Mouse (Mus musculus) heart, adult 8-10 months (tissue): ENCODE measurements around the gene Chd8. TPM values are rescaled to one million over a fixed set of nuclear protein-coding genes. Genes with fewer than 3 reads are reported as not detected.
A peak's percentile ranks its signal among the peaks of the same experiment; 100 is the strongest.

Experiments used
- DNase-seq: peaks from one replicate; pipeline ENCODE4 v3.0.0; 2022; ENCODE audit warnings: low spot score
- total RNA-seq, 4 experiments: library from RNA; stranded (reverse); gene quantifications; 2 replicates each; pipeline ENCODE4 v1.2.4; 2022

The Chd8 gene
- total RNA-seq, 4 experiments from 2014 or later = 26.8 to 42.5 (median 37.7) TPM

- no peak for DNase-seq
Measured at GRCm38 (mm10) chr14:52199412-52199811, 58.2 kb downstream of the Chd8 start.

- DNase-seq = no peak
Measured at GRCm38 (mm10) chr14:52198141-52198540, 59.4 kb downstream of the Chd8 start.

GRCm38 (mm10) chr14:52197156-52197878, 60.3 kb downstream of the Chd8 start, which contains the start of gene Supt16:
Supt16 (minus strand) TSS chr14:52197416.
- DNase-seq = peak; percentile 74

GRCm38 (mm10) chr14:52196230-52197155, 61.1 kb downstream of the Chd8 start:
- DNase-seq = no peak

GRCm38 (mm10) chr14:52195691-52196090, 61.9 kb downstream of the Chd8 start:
- DNase-seq = peak; percentile 11

GRCm38 (mm10) chr14:52190740-52191359, 66.7 kb downstream of the Chd8 start:
- DNase-seq = no peak

- DNase-seq = no peak
Measured at GRCm38 (mm10) chr14:52189519-52189918, 68.1 kb downstream of the Chd8 start.

- no peak for DNase-seq
Measured at GRCm38 (mm10) chr14:52188788-52189187, 68.8 kb downstream of the Chd8 start.

- DNase-seq = no peak
Measured at GRCm38 (mm10) chr14:52166571-52166970, 91.0 kb downstream of the Chd8 start.

GRCm38 (mm10) chr14:52160911-52161310, 96.7 kb downstream of the Chd8 start:
- no peak for DNase-seq

- DNase-seq = no peak
Measured at GRCm38 (mm10) chr14:52155008-52155407, 102.6 kb downstream of the Chd8 start.

GRCm38 (mm10) chr14:52152613-52153012, 105.0 kb downstream of the Chd8 start:
- no peak for DNase-seq

- no peak for DNase-seq
Measured at GRCm38 (mm10) chr14:52152179-52152578, 105.4 kb downstream of the Chd8 start.

- no peak for DNase-seq
Measured at GRCm38 (mm10) chr14:52149888-52150287, 107.7 kb downstream of the Chd8 start.

Other genes starting within 250 kb of the Chd8 start
- gene Tmem253, start 242.1 kb downstream of the Chd8 start, total RNA-seq = 1 to 10 TPM; 1.6 to 4.4 (median 2.5) TPM
- gene Zfp219, start 237.0 kb downstream of the Chd8 start, total RNA-seq = 10 to 100 TPM; 22.5 to 29.9 (median 24.6) TPM
- not detected for gene Olfr221, start 215.3 kb downstream of the Chd8 start, total RNA-seq
- gene Hnrnpc, start 153.8 kb downstream of the Chd8 start, total RNA-seq = 100 to 1,000 TPM; 126 to 132 (median 128) TPM
- under 1 TPM in 3 of 4 experiments, not detected in 1; 0.31 to 0.41 (median 0.37) TPM for gene Rpgrip1, start 147.1 kb downstream of the Chd8 start, total RNA-seq
- 10 to 100 TPM; 20.7 to 26.7 (median 22.9) TPM for gene Supt16, start 60.4 kb downstream of the Chd8 start, total RNA-seq
- 10 to 100 TPM; 32.9 to 37.8 (median 34.8) TPM for gene Tox4, start 21.4 kb upstream of the Chd8 start, total RNA-seq
- 1 to 10 TPM; 3.8 to 5.6 (median 5.4) TPM for gene Rab2b, start 21.8 kb upstream of the Chd8 start, total RNA-seq
- 10 to 100 TPM; 13.9 to 19.3 (median 16.3) TPM for gene Mettl3, start 47.3 kb upstream of the Chd8 start, total RNA-seq
- 1 to 10 TPM; 1.4 to 1.6 (median 1.4) TPM for gene Sall2, start 71.0 kb upstream of the Chd8 start, total RNA-seq
- gene Olfr1513, start 98.6 kb upstream of the Chd8 start, total RNA-seq = not detected
- gene Olfr1512, start 121.4 kb upstream of the Chd8 start, total RNA-seq = not detected
- not detected for gene Olfr1511, start 139.6 kb upstream of the Chd8 start, total RNA-seq
- gene Olfr1510, start 156.6 kb upstream of the Chd8 start, total RNA-seq = not detected
- gene Olfr1509, start 185.2 kb upstream of the Chd8 start, total RNA-seq = not detected
- gene Olfr1508, start 209.7 kb upstream of the Chd8 start, total RNA-seq = not detected
- gene Olfr1507, start 238.0 kb upstream of the Chd8 start, total RNA-seq = not detected